Mouse (Mus musculus) neural tube, embryonic 15.5 days (tissue): ENCODE data around the gene Pkdrej. TPM values are rescaled to one million over a fixed set of nuclear protein-coding genes. Genes with fewer than 3 reads are reported as not detected.

Experiments used
- polyA plus RNA-seq: library from polyadenylated mRNA; unstranded; fragments of >200 nt; fragmentation: Nextera tagmentation; extraction: Ambion mirVana; gene quantifications from 2 replicates; pipeline ENCODE4 v1.2.1, GENCODE M21; 2015

The Pkdrej gene
- polyA plus RNA-seq, 1 experiment from 2014 or later, result 0.06 TPM

Other genes starting within 250 kb of the Pkdrej start
- gene Wnt7b, start 239.3 kb downstream of the Pkdrej start, polyA plus RNA-seq, result 16.6 and 20.2 TPM in 2 replicates
- gene Ppara, start 86.8 kb downstream of the Pkdrej start, polyA plus RNA-seq, result 1.5 and 2.0 TPM in 2 replicates
- 22.3 and 25.7 TPM in 2 replicates for gene Cdpf1, start 10.0 kb downstream of the Pkdrej start, polyA plus RNA-seq
- 3.8 and 6.5 TPM in 2 replicates for gene Ttc38, start 10.6 kb upstream of the Pkdrej start, polyA plus RNA-seq
- 3.5 and 8.4 TPM in 2 replicates for gene Gtse1, start 38.0 kb upstream of the Pkdrej start, polyA plus RNA-seq
- gene Trmu, start 57.6 kb upstream of the Pkdrej start, polyA plus RNA-seq, result 50.9 and 51.9 TPM in 2 replicates
- 0.88 and 1.4 TPM in 2 replicates for gene Celsr1, start 212.0 kb upstream of the Pkdrej start, polyA plus RNA-seq
- gene Gramd4, start 236.0 kb upstream of the Pkdrej start, polyA plus RNA-seq, result 25.4 and 25.8 TPM in 2 replicates